Mouse (Mus musculus) erythroblast, embryonic 14.5 days (primary cell): Measurements from ENCODE around the gene Rsrc2.

Experiments
- GATA1 ChIP-seq: IDR thresholded peaks from 2 replicates; pipeline ENCODE4 v1.6.1; 2012; ENCODE audit warnings: low read length, inconsistent platforms, mixed read lengths
- TAL1 ChIP-seq: IDR thresholded peaks from 3 replicates; pipeline ENCODE4 v1.6.1; 2012; ENCODE audit warnings: low read length, inconsistent platforms, mixed read lengths

DNA sequence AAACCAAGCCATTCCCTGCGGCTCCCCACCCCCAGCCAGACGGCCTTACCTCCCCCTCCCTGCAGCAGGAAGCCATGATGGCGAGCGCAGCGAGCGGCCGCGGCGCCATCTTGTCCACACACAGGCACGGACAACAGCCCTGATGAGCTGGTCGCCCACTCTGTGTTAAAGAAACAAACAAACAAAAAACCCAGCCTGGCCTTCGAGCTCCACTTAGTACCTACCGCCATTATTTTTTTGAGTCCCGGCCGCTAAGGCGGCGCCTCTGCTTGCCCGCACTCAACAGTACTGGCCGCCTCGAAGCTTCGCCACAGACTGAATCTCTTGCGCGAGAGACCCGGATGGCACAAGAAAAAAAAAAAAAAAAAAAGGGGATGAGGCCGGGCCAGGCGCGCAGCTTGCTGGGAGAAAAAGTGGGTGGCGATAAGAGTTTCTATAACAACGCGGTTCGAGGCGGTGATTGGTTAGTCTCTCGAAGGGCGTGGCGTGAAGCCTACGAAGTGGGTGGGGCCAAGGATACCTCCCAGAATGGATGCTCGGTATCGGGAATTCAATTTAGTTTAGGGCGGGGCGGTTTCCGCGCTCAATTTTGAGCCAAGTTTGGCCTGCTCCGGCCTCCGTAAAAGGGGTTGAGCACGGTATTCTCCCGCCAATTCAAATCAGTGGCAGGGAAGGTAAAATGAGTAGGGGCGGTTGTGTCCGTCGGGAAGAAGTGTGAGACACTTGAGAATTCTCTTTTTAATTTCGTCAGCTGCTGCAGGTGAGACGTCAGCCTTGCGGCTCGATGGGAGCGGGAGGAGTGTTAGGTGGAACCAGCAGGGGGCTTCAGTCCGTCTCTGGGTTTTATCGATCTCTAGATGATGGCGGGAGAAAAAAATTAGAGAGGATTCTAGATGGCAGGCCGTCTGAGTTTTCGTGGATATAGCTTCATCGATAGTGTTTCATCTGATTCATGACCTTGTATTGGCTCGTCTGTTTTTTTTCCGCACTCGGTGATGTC lies at the start of gene Rsrc2, which contains the start of gene Kntc1:
- TF ChIP-seq GATA1: peak; percentile 61; the same call in 1 of the 2 replicates
- TF ChIP-seq TAL1: no peak
